Mouse (Mus musculus): ENCODE measurements around the gene Nexmif. TPM values are rescaled to one million over a fixed set of nuclear protein-coding genes. Genes with fewer than 3 reads are reported as not detected.

Nexmif gene
- polyA plus RNA-seq, 1 experiment = 0.02 TPM

- no peak for TF ChIP-seq POLR2A (IDR thresholded peaks at IDR 0.05; ENCODE audit: low read depth, low read length)
- no peak for TF ChIP-seq CTCF (IDR thresholded peaks at IDR 0.05; ENCODE audit: extremely low read depth, insufficient read depth, insufficient read length, insufficient replicate concordance)
- no peak overlapping the region for H3K4me3 ChIP-seq (ENCODE audit: extremely low read depth, insufficient read depth, insufficient read length)
- DNase-seq (ENCODE audit: low read depth in 1 of 2, low spot score in 2 of 2) = no peak
- 73% methylated on average over 5 of the region's 5 CpGs for WGBS
- no peak overlapping the region for H3K27ac ChIP-seq (ENCODE audit: insufficient read depth, low read length)
- no peaks in the 10 kb centered on the region for H3K4me1 ChIP-seq (ENCODE audit: control insufficient read depth, insufficient read depth, insufficient read length)
- no peaks in the 10 kb centered on the region for H3K36me3 ChIP-seq (ENCODE audit: control insufficient read depth, insufficient read depth, low read length)
- H3K27me3 ChIP-seq (ENCODE audit: control insufficient read depth, insufficient read depth, low read length) = no peaks in the 10 kb centered on the region
These were observed 167.1 kb downstream of the Nexmif start for GRCm38 (mm10) chrX:104033843-104034242.

DNA sequence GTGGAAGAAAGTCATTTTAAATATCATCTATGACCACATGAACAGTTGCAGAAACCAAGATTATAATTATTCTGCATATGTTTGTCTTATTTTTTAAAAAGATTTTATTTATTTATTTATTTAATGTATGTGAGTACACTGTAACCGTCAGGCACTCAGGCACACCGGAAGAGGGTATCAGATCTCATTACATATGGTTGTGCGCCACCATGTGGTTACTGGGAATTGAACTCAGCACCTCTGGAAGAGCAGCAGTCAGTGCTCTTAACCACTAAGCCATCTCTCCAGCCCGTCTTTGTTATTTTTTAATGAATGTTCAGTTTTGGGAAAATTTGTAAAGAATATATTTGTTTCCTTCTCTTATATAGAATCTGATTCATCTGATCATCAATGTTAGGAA is 168.2 kb downstream of the Nexmif start:
- Histone ChIP-seq H3K27ac (ENCODE audit: insufficient read depth, low read length) (no peak overlapping the region), H3K4me3 (ENCODE audit: extremely low read depth, insufficient read depth, insufficient read length) (no peak overlapping the region), H3K36me3 (ENCODE audit: control insufficient read depth, insufficient read depth, low read length) (no peaks in the 10 kb centered on the region), H3K4me1 (ENCODE audit: control insufficient read depth, insufficient read depth, insufficient read length) (no peaks in the 10 kb centered on the region), H3K27me3 (ENCODE audit: control insufficient read depth, insufficient read depth, low read length) (no peaks in the 10 kb centered on the region)
- DNase-seq (ENCODE audit: low read depth in 1 of 2, low spot score in 2 of 2) = no peak
- no peak for TF ChIP-seq POLR2A (IDR thresholded peaks at IDR 0.05; ENCODE audit: low read depth, low read length)
- no peak for TF ChIP-seq CTCF (IDR thresholded peaks at IDR 0.05; ENCODE audit: extremely low read depth, insufficient read depth, insufficient read length, insufficient replicate concordance)
- 35% methylated on average over 4 of the region's 4 CpGs for WGBS

Other genes with a start within 250 kb of the Nexmif start
- 2.6 and 3.0 TPM in 2 replicates for gene Rlim, start 219.9 kb downstream of the Nexmif start, polyA plus RNA-seq (2012; rRNA removed)
- gene Abcb7, start 212.7 kb upstream of the Nexmif start, polyA plus RNA-seq (2012; rRNA removed) = 1.5 and 3.4 TPM in 2 replicates